Mouse (Mus musculus): ENCODE results near the gene Hyls1.
"Not testable (repeated sequence)": the region's sequence is repeated elsewhere in the genome, so short reads cannot be mapped to it uniquely, and the experiment has no call there.

Gene Hyls1

GRCm38 (mm10) chr9:35569571-35570534 lies at the start of gene Hyls1, which contains the start of gene Pate2:
Gene Hyls1 (minus strand): TSS chr9:35570398.
Gene Pate2 (plus strand): TSS chr9:35570284.
- peak; percentile 96 for DNase-seq

- not testable (repeated sequence) for DNase-seq
These were observed 46.6 kb upstream of the Hyls1 start for GRCm38 (mm10) chr9:35616784-35617183.

DNA sequence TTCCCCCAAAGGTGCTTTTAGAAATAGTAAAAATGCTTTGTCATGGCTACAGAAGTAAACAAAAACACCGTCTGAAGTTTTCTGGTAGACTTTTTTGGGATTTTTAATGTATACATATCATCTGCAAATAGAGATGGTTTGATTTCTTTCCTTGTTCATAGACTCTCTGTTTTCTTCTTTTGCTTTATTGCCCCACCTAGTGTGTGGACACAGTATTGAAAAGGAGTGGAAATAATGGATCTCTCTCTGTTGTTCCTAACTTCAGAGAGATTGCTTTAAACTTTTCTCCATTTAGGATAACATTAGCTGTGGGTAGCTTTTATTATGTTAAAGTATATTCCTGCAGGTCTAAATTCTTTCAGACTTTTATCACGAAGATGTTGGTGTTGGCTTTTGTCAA lies 43.8 kb upstream of the Hyls1 start:
- DNase-seq, result no peak

GRCm38 (mm10) chr9:35611841-35612240 lies 41.6 kb upstream of the Hyls1 start, which contains the start of gene Pate4:
Gene Pate4 (minus strand): TSS chr9:35611941.
- no peak for DNase-seq

DNA sequence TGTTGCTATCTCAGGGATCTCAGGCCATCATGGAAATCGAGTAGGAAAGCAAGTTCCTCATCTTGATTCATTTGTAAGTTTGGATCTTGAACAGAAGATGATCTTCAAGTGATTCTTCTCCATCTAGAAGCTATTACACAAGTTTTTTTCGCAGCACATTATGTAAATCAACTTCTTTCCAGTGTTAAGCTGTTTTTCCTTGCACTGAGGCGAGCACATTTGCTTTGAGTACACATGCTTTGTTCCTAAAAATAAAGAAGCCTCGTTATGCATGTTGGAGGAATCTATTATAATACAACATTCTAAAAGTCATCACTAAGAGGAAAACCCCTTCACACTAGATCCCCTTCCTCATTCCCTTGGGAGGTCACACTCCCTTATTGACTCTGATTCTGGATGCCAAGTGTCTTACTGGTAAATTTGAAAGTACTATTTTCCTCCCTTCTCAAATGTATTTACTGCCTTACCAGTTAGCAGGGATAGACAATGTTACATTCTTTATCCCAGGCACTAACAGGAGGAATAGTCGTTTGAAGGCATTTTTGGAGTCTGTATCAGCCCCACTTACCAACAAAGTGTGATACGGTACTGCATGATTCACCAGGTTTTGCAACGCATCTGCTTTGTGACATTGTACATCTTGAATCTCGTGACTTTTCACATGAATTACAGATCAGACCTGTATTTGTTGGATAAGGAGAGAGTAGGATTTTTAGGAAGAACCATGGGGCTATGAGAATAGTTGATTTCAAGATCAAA lies 37.6 kb upstream of the Hyls1 start:
- DNase-seq, result no peak

GRCm38 (mm10) chr9:35592903-35593302 lies 22.7 kb upstream of the Hyls1 start:
- DNase-seq, result peak; percentile 62

- DNase-seq, result no peak
These were observed 17.5 kb upstream of the Hyls1 start for GRCm38 (mm10) chr9:35587674-35588073.

DNA sequence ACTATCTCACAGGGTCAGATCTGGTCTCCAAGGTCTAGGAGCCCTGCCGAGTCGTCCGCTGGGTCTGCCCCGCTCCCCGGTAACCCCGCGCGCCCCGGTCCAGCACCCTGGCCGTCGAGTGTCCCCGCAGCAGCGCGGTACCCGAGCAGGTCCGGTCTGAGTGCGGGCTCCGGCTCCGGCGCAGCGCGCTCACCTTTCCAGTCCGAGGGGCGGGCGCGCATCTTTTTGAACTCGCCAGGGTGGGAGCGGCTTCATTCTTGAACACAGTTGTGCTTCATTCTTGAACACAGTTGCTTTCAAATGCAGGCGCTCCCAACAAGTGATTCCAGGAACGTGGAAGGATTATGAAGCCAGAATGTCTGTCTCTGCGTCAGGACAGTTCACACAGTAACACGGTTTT lies 4.2 kb upstream of the Hyls1 start:
- no peak for DNase-seq

DNA sequence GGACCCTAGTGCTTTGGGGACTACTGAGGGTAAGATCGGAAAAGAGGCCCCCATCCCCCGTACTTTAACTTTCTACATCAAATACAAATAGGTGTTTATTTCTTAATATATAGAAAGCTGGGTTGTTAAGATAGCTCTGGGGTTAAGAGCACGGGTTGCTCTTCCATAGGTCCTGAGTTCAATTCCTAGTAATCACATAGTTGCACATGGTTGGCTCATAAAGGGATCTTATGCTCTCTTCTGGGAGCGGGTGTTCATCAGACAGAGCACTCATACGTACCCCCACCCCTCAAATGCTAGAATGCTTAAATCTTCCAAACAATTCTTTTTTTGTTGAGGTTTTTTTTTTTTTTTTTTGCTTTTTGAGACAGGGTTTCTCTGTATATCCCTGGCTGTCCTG lies 465 bp upstream of the Hyls1 start:
- no peak for DNase-seq

GRCm38 (mm10) chr9:35567995-35568394 lies 2.2 kb downstream of the Hyls1 start:
- no peak for DNase-seq

DNA sequence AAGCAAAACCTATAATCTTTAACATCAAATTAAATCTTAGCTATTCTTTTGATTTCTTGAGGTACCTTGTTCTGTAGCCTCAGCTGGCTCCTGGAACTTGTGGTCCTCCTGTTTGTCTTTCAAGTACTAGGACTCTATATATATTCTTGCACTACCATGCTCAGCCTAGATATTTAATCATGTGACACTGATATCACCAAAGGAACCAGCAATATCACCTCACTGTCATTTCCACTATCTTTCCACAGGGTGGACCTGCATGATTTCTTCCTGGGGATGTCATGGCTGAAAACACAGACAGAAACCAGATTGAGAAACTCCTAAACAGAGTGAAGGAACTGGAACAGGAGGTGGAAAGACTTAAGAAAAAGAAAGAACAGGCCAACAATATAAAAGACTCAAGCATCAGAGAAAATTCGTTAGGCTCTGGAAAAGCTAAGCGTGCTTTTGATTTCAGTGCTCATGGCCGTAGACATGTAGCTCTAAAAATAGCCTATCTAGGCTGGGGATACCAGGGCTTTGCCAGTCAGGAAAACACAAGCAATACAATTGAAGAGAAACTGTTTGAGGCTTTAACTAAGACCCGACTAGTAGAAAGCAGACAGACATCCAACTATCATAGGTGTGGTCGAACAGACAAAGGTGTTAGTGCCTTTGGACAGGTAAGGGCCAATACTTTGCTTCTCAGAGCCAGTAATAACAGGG lies 5.5 kb downstream of the Hyls1 start:
- no peak for DNase-seq

GRCm38 (mm10) chr9:35561583-35561982 lies 8.6 kb downstream of the Hyls1 start:
- no peak for DNase-seq

DNA sequence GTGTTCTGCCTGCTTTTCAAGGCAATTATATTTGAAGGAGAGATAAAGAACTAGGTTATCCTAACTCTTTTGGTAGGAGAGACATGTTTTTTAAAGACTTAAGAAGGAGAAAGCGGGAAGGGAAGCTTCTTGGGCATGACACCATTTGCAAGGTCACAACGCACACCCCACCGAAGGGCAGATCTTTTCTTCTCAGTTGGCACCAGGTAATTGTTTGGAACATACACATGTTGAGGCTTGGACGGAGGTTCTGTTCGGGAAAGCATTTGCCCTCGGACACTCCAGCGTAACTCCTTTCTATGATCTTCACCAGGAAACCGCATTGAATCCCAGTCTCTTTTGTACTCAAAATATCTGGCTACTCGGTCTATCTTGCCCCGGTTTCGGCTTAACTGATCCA lies 9.1 kb downstream of the Hyls1 start:
- DNase-seq, result no peak

GRCm38 (mm10) chr9:35559009-35559890 lies 10.9 kb downstream of the Hyls1 start:
- peak; percentile 80 for DNase-seq

DNA sequence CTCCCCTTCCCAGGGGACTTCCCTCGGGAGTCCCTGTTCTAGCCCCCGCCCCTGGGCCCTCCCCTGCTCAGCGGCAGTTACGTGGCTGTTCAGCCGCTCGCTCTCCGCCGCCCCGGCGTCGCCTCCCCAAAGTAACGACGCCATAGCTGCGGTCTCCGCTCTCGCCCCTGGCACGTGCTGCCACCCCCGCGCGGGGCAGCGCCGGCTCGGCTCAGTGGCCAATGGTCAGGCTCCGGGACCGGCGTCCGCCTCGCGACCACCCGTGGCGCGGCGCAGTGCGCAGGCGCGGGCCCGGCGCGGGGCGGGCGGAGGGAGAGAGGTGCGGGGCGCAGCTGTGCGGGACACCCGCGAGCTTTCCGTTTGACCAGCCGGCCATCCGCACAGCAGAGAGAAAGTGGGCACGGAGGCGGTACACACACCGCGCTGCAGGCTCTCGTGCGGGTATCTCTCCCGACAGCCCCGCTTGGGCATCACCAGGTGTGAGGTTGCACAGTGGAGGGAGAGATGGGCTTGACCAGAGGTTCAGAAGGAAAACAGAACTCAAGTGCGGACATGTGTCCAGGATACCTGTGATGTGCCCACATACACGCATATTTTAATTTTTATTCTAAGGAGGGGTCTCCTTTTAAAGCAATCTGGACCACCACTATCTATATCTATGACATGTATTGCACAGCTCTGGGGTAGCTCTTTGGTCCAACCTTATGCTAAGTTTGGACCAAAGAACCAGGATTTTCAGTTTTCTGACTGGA lies 11.8 kb downstream of the Hyls1 start, which contains the start of the genes Ddx25 and Pus3:
TSS of gene Ddx25 (minus strand) at position 272 of the 752 bp plus-strand sequence.
TSS of gene Pus3 (plus strand) at position 339 of the 752 bp plus-strand sequence.
- DNase-seq, result no peak

DNA sequence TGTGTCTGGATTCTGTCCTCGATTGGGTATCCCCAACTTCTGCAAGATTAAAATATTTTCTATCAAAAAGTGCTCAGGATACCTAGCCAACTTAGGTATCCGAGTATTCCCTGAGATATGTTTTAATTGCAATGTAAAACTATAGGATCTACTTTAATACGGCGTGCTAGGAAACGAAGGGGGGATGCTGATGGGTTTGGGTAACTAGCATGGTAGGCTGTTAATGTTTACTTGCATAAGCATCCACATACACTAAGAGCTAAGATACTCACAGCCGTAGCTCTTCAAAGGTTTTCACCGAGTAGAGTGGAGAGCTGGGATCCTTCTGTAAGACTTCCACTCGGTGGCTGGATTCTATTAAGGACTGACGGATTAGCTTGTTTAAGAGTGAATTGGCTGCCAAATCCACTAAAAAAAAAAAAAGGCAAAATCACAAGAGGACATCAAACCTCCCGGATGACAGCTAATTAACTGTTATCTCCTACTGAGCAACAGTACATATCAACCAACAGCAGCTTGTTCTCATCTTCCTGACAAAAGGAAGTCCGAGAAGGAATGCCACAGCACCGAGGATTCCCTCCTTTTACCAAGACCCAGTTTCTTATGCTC lies 13.6 kb downstream of the Hyls1 start:
- no peak for DNase-seq

DNA sequence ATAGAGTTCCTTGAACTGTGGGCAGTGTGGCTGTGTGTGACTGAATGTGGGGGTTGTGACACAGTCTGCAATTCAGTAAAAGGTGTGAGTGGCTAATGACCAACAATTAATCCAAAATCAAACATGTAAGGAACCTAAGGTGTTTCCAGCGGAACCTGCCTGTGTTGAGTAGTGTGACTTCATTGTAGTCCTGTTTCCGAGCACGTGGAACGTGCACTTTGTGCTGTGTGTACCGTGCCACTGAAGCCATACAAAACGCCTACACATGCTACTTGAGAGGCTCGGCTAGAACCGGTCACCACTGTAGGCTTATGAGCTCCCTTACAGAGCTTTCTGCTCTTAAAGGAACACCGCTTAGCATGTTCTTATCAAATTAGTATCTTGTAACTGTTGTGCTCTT lies 21.7 kb downstream of the Hyls1 start:
- no peak for DNase-seq

- no peak for DNase-seq
These were observed 23.5 kb downstream of the Hyls1 start for GRCm38 (mm10) chr9:35546745-35547144.

DNA sequence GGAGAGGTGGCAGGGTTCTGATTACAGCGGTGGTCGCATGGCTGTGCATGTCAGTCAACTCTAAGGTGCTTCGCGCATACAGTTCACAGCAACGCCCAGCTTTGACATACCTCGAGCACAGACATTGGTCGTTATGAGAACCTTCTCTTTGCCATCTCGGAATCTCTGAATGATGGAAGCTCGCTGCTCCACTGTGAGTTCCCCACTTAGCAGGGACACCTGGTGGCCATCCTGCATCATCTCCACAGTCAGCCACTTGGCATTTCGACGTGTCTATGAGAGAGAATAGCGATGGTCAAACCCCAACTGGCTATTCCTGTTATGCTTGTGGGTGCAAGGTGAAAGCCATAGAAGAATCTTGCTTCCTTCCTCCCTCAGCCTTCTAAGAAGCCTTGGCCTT lies 24.5 kb downstream of the Hyls1 start:
- DNase-seq, result no peak

DNA sequence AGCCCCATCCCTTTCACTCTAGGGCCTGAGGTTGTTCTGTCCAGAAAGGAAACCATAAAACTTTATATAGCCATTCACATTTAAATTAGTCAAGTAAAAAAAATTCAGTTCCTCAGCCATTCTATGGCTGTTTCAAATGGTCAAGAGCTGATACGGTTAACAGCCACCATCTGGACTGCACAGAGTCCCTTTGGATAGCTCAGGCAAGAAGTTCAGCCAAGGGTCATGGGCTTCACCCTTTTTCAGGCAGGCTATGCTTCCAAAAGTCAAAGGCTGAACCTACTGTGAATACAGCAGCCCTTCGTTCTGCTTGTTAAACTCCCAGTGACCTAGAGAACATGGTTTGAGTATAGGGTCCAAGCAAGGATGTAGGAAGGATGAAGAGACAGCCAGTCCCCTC lies 25.5 kb downstream of the Hyls1 start:
- DNase-seq, result peak; percentile 24

All from kidney, adult 9 months (tissue).